Mouse (Mus musculus) thymus, postnatal 4 days (tissue): ENCODE data around the gene Stk32c.

Experiments used
- DNase-seq: peaks from one replicate; pipeline ENCODE4 v3.0.0; 2021

The Stk32c gene

GRCm38 (mm10) chr7:139136906-139137491 is 76.1 kb downstream of the Stk32c start:
- no peak for DNase-seq

DNA sequence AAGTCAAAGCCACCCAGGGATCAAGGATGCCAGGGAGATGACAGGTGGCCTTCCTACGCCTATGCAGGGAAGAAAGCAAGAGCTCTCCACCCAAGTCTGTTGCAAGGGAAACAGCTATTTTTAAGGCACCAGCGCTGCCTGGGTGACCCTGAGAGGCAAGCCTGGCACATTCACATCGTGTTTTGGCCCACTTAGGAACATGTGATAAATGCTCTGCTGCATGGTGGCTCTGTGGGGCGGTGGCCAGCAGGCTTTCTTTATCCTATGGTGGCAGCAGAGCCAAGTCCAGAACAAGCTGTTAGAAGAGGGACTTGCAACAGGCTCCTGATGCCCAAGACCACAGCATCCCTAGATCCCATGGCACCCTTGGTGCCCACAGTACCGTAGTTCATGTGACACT is 77.9 kb downstream of the Stk32c start:
- DNase-seq = no peak

- DNase-seq = no peak
These were observed 79.7 kb downstream of the Stk32c start for GRCm38 (mm10) chr7:139133446-139133845.

GRCm38 (mm10) chr7:139131538-139131937 is 81.6 kb downstream of the Stk32c start:
- DNase-seq = no peak

- DNase-seq = no peak
These were observed 82.7 kb downstream of the Stk32c start for GRCm38 (mm10) chr7:139130361-139130760.

DNA sequence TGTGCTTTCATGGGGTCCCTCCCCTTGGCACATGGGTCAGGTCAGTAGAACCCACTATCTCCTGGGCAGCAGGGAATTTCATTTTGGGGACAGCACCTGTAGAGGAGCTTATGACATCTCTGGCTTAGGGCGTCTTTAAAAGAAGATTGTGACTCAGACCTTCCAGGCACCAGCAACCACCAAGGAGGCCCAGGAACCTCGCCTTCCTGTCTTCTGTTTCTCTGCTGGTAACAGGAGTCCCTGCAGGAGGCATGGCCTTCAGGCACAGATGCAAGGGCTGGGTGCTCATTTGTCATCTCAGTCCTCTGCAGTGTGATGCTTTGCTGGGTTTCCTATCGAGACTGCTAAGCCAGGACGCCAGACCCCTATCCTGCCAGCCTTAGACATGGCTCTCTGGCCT is 84.1 kb downstream of the Stk32c start:
- DNase-seq = no peak

DNA sequence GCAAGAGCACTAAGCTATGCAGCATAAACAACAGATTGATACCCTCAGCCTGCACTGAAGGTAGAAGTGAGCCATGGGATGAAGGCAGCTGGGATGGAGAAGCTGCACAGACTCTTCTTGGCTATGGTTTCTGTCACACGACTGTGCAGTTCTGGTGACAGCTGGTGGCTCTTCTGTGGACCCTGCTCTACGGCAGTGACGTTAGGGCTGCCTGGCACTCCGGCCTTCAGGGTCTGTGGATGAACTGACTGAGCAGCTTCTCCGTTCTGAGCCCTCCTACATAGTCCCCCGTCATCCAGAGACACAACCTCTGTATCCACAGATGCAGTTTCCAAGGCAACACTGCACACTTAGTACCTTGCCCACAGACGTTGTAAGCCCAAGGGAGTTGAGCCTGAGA is 86.6 kb downstream of the Stk32c start:
- no peak for DNase-seq

- DNase-seq = no peak
These were observed 87.2 kb downstream of the Stk32c start for GRCm38 (mm10) chr7:139125881-139126280.

DNA sequence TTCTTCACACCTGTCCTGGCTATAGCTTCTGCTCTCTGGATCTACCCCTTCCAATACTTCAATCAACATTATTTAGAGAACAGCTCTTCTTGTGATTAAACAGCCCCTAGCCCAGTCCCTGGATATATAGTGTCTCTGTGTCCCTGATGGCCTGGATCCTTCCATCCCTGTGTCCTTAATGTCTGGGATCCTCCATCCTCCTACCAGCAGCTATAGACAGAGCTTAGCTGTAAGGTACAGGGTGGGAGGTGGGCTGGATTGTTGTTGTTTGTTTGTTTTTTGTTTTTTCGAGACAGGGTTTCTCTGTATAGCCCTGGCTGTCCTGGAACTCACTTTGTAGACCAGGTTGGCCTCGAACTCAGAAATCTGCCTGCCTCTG is 93.3 kb downstream of the Stk32c start:
- no peak for DNase-seq

GRCm38 (mm10) chr7:139119152-139119774 is 93.8 kb downstream of the Stk32c start:
- DNase-seq = peak; percentile 75

DNA sequence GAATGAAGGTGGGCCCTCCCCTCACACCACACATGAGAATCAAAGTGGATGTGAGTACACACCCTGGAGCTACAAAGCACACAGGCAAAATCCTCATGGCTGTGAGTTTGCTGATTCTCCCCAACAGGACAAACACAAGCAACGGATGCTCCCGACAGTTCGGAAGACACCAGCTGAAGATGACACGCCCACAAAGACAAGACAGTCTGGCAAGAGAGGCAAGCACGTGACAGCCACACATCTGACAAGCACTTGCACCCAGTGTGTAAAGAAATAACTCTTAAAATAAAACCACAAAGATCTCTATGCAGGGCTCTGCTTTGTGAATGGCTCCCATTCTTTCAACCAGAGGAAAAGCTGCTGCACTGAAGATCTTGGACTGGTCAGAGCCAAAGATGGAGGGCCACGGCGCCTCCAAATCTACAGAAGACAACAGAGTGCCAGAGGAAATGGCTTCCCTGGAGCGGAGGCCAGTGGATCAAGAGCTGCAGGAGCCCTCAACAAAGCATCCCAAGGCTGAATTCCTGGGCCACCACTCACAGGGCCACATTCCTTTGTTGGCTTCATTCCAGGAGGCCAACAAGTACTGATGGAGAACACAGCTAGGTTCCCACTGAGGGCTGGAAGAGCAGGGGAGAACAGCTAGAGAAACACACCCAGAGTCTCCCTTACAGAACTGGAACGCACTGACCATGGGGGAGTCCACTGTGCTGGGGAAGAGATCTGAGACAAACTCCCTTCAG is 105.0 kb downstream of the Stk32c start:
- no peak for DNase-seq

DNA sequence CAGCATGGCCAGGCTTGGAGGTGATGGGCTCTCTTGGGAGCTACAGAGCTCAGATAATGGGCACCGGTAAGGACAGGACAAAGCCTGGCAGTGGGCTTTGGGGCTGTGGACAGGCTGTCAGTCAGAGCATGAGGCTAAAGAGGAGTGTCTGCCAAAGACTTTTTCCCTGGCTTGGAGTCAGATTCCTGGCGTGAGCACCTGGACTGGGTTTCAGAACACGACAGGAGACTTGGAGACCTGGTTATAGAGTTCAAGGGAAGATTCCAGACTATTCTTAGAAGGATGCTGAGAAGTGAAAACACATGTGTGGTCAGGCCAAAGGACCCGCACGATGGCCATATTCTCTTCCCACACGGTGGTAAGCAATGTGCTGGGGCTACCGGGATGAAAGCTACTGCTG is 107.4 kb downstream of the Stk32c start:
- no peak for DNase-seq

GRCm38 (mm10) chr7:139105076-139105475 is 108.0 kb downstream of the Stk32c start:
- DNase-seq = no peak

DNA sequence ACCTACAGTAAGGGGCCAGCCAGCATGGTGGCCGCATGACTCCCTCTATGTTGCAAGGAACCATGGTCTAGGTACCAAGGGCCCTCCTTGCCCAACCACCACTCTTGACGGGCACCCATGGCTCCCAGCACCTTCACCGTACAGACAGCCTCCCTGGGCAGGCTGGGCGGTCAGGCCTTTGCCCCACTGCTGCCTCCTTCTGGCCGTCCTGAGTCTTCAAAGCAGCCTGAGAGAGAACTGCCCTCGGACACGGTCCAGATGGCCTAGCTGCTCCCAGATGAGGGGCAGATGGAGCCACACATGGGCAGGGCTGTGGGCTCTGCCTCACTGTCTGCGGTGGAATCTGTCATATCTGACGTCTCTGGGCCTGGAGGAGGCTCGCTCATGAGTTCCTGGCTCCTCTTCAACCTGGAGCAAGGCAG is 109.1 kb downstream of the Stk32c start:
- no peak for DNase-seq

- DNase-seq = no peak
These were observed 111.3 kb downstream of the Stk32c start for GRCm38 (mm10) chr7:139101826-139102225.

- no peak for DNase-seq
These were observed 111.8 kb downstream of the Stk32c start for GRCm38 (mm10) chr7:139101286-139101804.

DNA sequence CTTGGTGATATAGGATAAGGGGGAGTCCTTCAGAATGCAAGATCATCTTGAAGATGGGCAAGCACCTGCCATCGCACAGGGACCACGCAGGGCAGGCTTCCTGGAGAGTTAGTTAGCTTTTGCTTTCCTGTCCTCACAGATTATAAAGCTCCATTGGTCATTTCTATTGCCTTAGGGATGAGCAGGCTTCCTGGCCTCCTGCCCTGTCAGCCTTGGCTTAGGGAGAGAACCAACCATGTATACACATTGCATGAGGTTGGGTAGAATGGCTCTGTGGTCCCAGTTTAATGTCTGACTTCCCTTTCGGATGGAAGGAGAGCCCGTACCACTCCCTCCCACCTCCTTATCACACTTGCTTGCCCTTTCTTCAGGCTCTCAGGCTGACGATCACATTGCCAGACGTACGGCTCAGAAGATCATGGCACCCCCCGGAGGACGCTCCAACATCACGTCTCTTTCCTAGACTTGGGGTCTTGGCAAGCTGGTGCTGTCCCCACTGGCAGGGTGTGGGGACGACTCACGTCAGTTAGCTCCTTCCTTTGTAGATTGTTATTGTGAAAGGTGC is 112.5 kb downstream of the Stk32c start:
- no peak for DNase-seq

DNA sequence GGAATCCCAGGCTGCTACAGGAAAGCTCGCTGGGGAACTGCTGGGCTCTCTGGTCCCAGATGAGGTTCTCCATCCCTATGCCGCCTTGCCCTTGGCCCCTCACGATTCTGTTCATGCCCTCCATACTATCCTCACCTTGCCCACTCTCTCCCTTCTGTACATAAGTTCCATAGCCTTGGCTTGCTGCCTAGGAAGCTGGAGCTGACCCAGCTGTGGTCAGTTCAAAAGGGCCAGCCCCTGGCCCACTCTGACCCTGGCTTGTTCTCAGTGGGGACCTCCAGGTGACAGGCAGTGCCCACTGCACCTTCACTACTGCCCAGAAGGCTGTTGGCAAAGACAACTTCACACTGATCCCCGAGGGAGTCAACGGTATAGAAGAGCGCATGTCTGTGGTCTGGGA is 116.7 kb downstream of the Stk32c start:
- no peak for DNase-seq

- DNase-seq = no peak
These were observed 117.8 kb downstream of the Stk32c start for GRCm38 (mm10) chr7:139095282-139095681.

DNA sequence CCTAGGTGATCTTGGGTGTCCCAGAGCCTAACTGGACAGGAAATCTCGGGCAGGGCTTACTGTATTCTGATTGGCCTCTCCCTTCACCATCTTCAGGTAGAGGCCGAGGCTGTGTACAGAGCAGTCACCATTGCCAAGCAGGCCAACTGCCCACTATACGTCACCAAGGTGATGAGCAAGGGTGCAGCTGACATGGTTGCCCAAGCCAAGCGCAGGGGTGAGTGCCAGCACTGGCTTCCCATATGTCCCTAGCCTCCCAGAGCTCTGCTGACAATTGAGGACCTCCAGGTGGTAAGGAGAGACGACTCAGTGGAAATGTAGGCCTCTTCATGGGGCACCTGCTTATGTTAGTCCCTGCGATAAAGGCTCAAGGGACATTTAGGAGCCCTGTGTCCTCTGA is 118.3 kb downstream of the Stk32c start:
- no peak for DNase-seq

DNA sequence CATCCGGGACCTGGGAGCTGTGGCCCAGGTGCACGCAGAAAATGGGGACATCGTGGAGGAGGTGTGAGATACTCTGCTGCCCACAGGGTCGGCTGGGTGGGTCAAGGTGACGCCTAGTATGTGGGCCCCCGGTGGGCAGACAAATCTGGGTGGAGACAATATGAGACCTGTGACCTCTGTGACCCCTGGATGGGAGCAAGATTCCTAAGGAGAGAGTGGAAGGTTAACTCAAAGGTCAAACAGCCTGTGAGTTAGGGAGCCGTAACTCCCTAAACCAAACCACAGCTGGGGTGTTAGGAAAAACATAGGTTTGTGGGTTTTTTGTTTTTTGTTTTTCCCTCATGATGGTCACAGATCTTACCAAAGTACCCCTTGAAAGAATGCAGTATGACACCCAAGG is 119.3 kb downstream of the Stk32c start:
- no peak for DNase-seq

- DNase-seq = no peak
These were observed 120.0 kb downstream of the Stk32c start for GRCm38 (mm10) chr7:139093124-139093523.

GRCm38 (mm10) chr7:139092676-139093075 is 120.4 kb downstream of the Stk32c start:
- DNase-seq = no peak

DNA sequence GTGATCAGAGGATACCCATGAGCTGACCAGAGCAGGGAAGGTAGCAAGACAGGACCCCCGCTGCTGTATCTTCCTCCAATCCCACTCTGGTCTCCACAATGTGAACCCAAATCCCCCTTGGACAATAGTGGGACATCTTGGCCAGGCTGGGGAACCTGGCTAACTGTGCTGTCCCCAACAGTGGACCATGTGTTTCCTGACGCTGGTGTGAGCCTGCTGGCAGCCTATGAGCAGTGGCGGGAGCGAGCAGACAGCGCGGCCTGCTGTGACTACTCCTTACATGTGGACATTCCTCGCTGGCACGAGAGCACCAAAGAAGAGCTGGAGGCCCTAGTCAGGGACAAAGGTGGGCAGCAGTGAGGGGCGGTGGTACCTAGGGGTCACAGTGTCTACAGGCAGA is 121.4 kb downstream of the Stk32c start:
- DNase-seq = no peak
